Comparison of ENCODE assay signal across 9 mouse cellular contexts in the genomic region with DNA sequence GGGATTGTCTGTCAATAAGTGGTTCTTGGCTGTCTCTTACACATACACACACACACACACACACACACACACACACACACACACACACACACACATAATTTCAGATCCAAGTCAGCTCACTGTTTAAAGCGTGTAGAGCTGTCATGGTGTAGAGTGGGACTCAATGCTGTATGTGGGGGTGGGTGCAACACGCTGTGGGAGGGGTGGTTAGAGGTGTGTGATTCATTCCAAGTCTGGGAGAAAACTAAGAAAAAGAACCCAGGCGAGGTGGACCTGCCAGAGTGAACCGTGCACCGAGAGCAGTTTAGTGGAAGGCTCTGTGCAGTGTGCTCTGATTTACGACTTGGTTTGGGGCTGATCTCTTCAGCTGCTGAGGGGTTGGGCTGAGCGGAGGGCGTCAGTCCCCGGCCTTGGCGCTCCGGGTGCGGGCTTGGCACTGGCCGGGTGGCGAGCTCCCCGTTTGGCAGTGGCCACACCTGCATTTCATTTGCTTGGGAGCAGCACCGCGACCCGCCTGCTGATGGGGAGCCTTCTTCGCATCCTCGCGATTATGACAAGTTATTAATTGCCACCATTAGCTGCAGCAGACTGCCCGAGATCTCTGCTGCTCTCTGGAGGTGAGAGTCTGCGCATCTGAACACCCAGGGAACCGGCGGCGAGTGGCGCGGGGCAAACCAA.
DNase-seq lines count a peak whose midpoint lies in the region; ATAC-seq lines count a peak whose summit lies in the region.
"Had no signal": no experiment of that assay in that cellular context is flagged by ENCODE, and none has a peak within 500 bp of the region (broad histone marks: within the 10 kb centered on the region; RNA-seq: fewer than 3 reads in every experiment).

No protein-coding gene starts in this region.

- peak overlapping the region; percentile 9; the same call in 1 of the 2 replicates for H3K9ac ChIP-seq in forebrain, embryonic 15.5 days (replicated peaks)
- H3K9ac ChIP-seq in neural tube, embryonic 12.5 days = no peak overlapping the region

- no peaks in the 10 kb centered on the region for H3K36me3 ChIP-seq in forebrain, embryonic 15.5 days
- H3K36me3 ChIP-seq in neural tube, embryonic 12.5 days = no peaks in the 10 kb centered on the region
- H3K36me3 ChIP-seq: G1E had no signal

- no peaks in the 10 kb centered on the region for H3K27me3 ChIP-seq in forebrain, embryonic 15.5 days
- H3K27me3 ChIP-seq in neural tube, embryonic 12.5 days (replicated peaks) = no peaks in the 10 kb centered on the region; the same call in 1 of the 2 replicates

- DNase-seq in heart, adult 11 months = peak; percentile 78
- no peak for DNase-seq in heart, adult 9 months (ENCODE audit: low spot score in 2 of 2)
- peak; percentile 15 for DNase-seq in Muller cell, postnatal 12 days (ENCODE audit: inconsistent ontology term)
- DNase-seq in layer of hippocampus, adult 18-20 months (ENCODE audit: low spot score in 2 of 2) = peak; percentile 11 to 53
- DNase-seq in thymus, postnatal 14 days = no peak
- no peak for DNase-seq in spleen, postnatal 36 days (ENCODE audit: low spot score in 2 of 2)

- H3K4me2 ChIP-seq in forebrain, embryonic 15.5 days (replicated peaks) = peak overlapping the region; percentile 40
- peak overlapping the region; percentile 56 for H3K4me2 ChIP-seq in neural tube, embryonic 12.5 days (replicated peaks)

- 53% methylated on average over 28 of the region's 28 CpGs for WGBS in forebrain, embryonic 15.5 days
- WGBS in neural tube, embryonic 12.5 days = 34% methylated on average over 28 of the region's 28 CpGs

- no peak overlapping the region for H3K27ac ChIP-seq in forebrain, embryonic 15.5 days (replicated peaks)
- no peak overlapping the region for H3K27ac ChIP-seq in neural tube, embryonic 12.5 days

- H3K4me1 ChIP-seq in forebrain, embryonic 15.5 days = no peaks in the 10 kb centered on the region
- H3K4me1 ChIP-seq in neural tube, embryonic 12.5 days = no peaks in the 10 kb centered on the region; the same call in 1 of the 2 replicates

- H3K4me3 ChIP-seq in forebrain, embryonic 15.5 days = peak overlapping the region; percentile 32
- peak overlapping the region; percentile 29 for H3K4me3 ChIP-seq in neural tube, embryonic 12.5 days

- ATAC-seq in forebrain, embryonic 15.5 days (replicated peaks) = peak; percentile 64
- peak; percentile 86 for ATAC-seq in neural tube, embryonic 12.5 days (ENCODE audit: low FRiP score, low read depth)

- H3K9me3 ChIP-seq in forebrain, embryonic 15.5 days = no peaks in the 10 kb centered on the region
- H3K9me3 ChIP-seq in neural tube, embryonic 12.5 days = no peaks in the 10 kb centered on the region

Comparison
In these comparisons a context has a peak if more than half of its experiments do, and no peak if none do; other contexts are left out.
1. DNase-seq: peak in heart, adult 11 months (single experiment), Muller cell, postnatal 12 days (single experiment) and layer of hippocampus, adult 18-20 months (2 of 2); none in heart, adult 9 months (0 of 2), thymus, postnatal 14 days (single experiment) and spleen, postnatal 36 days (0 of 2).